Mouse (Mus musculus): ENCODE measurements around the gene Gcnt1. TPM values are rescaled to one million over a fixed set of nuclear protein-coding genes. Genes with fewer than 3 reads are reported as not detected.

Gene Gcnt1
- polyA plus RNA-seq, 1 experiment = 9.3 TPM

DNA sequence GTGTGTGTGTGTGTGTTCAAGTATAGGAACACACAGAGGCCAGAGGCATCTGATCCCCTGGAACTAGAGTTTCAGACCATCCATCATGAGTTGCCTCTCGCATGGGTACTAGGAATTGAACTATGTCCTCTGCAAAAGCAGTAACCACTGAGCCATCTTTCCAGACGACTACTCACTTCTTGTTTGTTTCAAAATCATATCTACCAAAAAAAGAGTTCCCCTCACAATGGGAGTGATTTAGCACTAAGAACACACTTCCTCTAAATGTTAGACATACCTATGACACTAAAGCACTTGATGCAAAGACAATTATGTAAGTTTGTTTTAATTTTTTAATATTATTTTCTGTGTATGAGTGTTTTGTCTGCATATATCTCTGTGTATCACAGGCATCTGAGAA, 24.8 kb downstream of the Gcnt1 start:
- H3K27ac ChIP-seq (ENCODE audit: insufficient read depth, low read length) = no peak overlapping the region
- 55% methylated on average over 2 of the region's 2 CpGs for WGBS
- H3K4me1 ChIP-seq (ENCODE audit: control insufficient read depth, insufficient read depth, insufficient read length) = peaks cover 13% of the 10 kb centered on the region
- H3K4me3 ChIP-seq (ENCODE audit: extremely low read depth, insufficient read depth, insufficient read length) = no peak overlapping the region
- H3K36me3 ChIP-seq (ENCODE audit: control insufficient read depth, insufficient read depth, low read length) = peaks cover 2% of the 10 kb centered on the region; the same call in 1 of the 2 replicates
- no peaks in the 10 kb centered on the region for H3K27me3 ChIP-seq (ENCODE audit: control insufficient read depth, insufficient read depth, low read length)
- no peak for DNase-seq (ENCODE audit: low read depth in 1 of 2, low spot score in 2 of 2)
- no peak for TF ChIP-seq CTCF (IDR thresholded peaks at IDR 0.05; ENCODE audit: extremely low read depth, insufficient read depth, insufficient read length, insufficient replicate concordance)

DNA sequence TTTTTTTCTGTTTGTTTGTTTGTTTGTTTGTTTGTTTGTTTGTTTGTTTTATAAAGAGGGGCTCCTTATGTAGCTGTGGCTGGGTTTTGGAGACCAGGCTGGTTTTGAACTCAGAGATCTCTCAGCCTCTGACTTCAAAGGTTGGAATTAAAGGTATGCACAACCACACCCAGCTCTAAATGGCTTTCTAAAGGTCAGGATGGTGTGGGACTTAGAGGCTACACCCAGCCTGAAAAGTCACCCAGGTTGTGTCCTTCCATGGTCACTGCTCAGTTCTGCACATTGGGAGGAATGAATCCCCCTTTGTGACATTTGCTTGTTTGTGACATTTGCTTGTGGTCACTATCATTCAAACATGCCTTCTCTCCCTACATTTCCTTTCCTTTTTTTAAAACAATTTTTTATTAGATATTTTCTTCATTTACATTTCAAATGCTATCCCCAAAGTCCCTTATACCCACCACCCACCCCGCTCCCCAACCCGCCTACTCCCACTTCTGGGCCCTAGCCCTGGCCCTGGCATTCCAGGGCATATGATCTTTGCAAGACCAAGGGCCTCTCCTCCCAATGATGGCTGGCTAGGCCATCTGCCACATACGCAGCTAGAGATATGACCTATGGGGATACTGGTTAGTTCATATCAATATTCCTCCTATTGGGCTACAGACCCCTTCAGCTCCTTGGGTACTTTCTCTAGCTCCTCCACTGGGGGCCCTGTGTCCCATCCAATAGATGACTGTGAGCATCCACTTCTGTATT, 25.7 kb downstream of the Gcnt1 start:
- Histone ChIP-seq H3K27ac (ENCODE audit: insufficient read depth, low read length) (no peak overlapping the region), H3K4me1 (ENCODE audit: control insufficient read depth, insufficient read depth, insufficient read length) (peaks cover 11% of the 10 kb centered on the region), H3K27me3 (ENCODE audit: control insufficient read depth, insufficient read depth, low read length) (no peaks in the 10 kb centered on the region), H3K4me3 (ENCODE audit: extremely low read depth, insufficient read depth, insufficient read length) (no peak overlapping the region), H3K36me3 (ENCODE audit: control insufficient read depth, insufficient read depth, low read length) (peaks cover 2% of the 10 kb centered on the region; the same call in 1 of the 2 replicates)
- TF ChIP-seq CTCF (IDR thresholded peaks at IDR 0.05; ENCODE audit: extremely low read depth, insufficient read depth, insufficient read length, insufficient replicate concordance) (no peak), POLR2A (IDR thresholded peaks at IDR 0.05; ENCODE audit: low read depth, low read length) (no peak)
- WGBS = 96% methylated on average over 3 of the region's 3 CpGs
- DNase-seq (ENCODE audit: low read depth in 1 of 2, low spot score in 2 of 2) = no peak

DNA sequence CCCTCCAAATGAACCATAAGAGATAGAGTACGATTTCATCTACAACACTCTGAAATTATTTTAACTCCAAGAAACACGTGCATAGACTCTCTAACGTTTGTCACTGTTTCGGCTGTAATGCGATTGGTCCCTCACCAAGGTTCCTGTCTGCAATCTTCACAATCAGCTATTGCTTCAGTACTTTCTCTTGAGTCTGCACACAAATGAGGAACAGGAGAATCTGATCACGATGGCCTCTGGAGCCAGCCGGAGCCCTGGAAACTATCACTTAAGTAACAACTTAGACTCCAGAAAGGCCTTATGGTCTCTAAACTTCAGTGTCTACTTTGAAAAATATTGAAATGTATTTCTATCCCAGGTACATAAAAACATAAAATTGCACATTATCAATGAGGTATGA, 27.8 kb downstream of the Gcnt1 start:
- Histone ChIP-seq H3K4me3 (ENCODE audit: extremely low read depth, insufficient read depth, insufficient read length) (no peak overlapping the region), H3K4me1 (ENCODE audit: control insufficient read depth, insufficient read depth, insufficient read length) (peaks cover 15% of the 10 kb centered on the region), H3K36me3 (ENCODE audit: control insufficient read depth, insufficient read depth, low read length) (no peaks in the 10 kb centered on the region), H3K27ac (ENCODE audit: insufficient read depth, low read length) (no peak overlapping the region), H3K27me3 (ENCODE audit: control insufficient read depth, insufficient read depth, low read length) (no peaks in the 10 kb centered on the region)
- DNase-seq (ENCODE audit: low read depth in 1 of 2, low spot score in 2 of 2) = no peak
- no peak for TF ChIP-seq POLR2A (IDR thresholded peaks at IDR 0.05; ENCODE audit: low read depth, low read length)
- no peak for TF ChIP-seq CTCF (IDR thresholded peaks at IDR 0.05; ENCODE audit: extremely low read depth, insufficient read depth, insufficient read length, insufficient replicate concordance)
- WGBS = 68% methylated on average over 7 of the region's 7 CpGs

DNA sequence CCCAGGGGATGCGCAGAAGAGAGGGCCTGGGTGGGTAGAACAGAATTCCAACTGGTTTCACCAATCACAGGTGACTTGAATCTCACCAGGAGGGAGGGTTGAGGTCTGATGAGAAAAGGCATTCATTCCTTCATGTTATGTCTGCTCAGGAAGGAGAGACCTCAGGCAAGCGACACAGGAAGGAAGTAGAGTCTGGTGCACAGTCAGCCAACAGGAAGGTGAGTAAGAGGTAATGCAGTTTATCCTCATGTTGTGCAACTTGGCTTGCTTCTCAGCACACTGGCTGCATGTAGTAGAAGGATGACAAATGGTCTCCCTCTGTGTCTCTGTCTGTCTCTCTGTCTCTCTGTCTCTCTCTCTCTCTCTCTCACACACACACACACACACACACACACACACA, 33.1 kb downstream of the Gcnt1 start:
- Histone ChIP-seq H3K36me3 (ENCODE audit: control insufficient read depth, insufficient read depth, low read length) (peaks cover 5% of the 10 kb centered on the region), H3K4me1 (ENCODE audit: control insufficient read depth, insufficient read depth, insufficient read length) (peaks cover 25% of the 10 kb centered on the region), H3K27ac (ENCODE audit: insufficient read depth, low read length) (no peak overlapping the region), H3K4me3 (ENCODE audit: extremely low read depth, insufficient read depth, insufficient read length) (no peak overlapping the region), H3K27me3 (ENCODE audit: control insufficient read depth, insufficient read depth, low read length) (no peaks in the 10 kb centered on the region)
- 50% methylated on average over 2 of the region's 2 CpGs for WGBS
- TF ChIP-seq POLR2A (IDR thresholded peaks at IDR 0.05; ENCODE audit: low read depth, low read length) (no peak), CTCF (IDR thresholded peaks at IDR 0.05; ENCODE audit: extremely low read depth, insufficient read depth, insufficient read length, insufficient replicate concordance) (no peak)
- peak in 1 of 2 experiments; percentile 28 for DNase-seq (ENCODE audit: low read depth in 1 of 2, low spot score in 2 of 2)

DNA sequence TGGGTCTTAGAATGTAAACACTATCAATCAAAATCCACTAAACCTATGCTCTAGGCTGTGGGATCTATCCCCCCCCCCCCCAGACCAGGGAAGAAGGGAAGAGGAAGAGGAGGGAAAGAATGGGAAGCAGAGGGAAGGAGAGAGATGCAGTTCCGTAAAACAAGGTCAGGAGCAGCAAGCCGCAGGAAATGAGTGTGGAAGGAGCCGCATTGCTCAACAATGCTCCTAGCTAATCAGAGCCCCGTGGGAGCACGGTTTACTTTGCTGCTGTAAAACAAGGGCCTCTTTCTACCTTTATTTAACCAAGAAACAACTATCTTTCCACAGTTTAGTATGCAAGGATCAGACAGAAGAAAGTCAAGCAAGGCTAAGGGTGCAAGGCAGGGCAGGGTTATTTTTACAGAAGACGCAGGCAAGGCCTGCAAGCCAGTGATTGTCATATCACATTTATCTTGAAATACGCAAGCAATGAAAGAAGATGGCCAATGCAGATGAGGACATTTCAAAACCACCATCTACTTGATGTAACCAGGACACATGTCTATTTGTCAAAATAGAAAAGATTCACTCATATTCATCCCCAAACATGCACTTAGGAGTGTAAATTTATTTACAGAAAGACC, 35.5 kb downstream of the Gcnt1 start:
- H3K36me3 ChIP-seq (ENCODE audit: control insufficient read depth, insufficient read depth, low read length) = peaks cover 13% of the 10 kb centered on the region
- no peak overlapping the region for H3K27ac ChIP-seq (ENCODE audit: insufficient read depth, low read length)
- H3K27me3 ChIP-seq (ENCODE audit: control insufficient read depth, insufficient read depth, low read length) = no peaks in the 10 kb centered on the region
- 55% methylated on average over 7 of the region's 7 CpGs for WGBS
- no peak for DNase-seq (ENCODE audit: low read depth in 1 of 2, low spot score in 2 of 2)
- H3K4me3 ChIP-seq (ENCODE audit: extremely low read depth, insufficient read depth, insufficient read length) = no peak overlapping the region
- peaks cover 25% of the 10 kb centered on the region for H3K4me1 ChIP-seq (ENCODE audit: control insufficient read depth, insufficient read depth, insufficient read length)
- TF ChIP-seq CTCF (IDR thresholded peaks at IDR 0.05; ENCODE audit: extremely low read depth, insufficient read depth, insufficient read length, insufficient replicate concordance) = no peak
- TF ChIP-seq POLR2A (IDR thresholded peaks at IDR 0.05; ENCODE audit: low read depth, low read length) = no peak

DNA sequence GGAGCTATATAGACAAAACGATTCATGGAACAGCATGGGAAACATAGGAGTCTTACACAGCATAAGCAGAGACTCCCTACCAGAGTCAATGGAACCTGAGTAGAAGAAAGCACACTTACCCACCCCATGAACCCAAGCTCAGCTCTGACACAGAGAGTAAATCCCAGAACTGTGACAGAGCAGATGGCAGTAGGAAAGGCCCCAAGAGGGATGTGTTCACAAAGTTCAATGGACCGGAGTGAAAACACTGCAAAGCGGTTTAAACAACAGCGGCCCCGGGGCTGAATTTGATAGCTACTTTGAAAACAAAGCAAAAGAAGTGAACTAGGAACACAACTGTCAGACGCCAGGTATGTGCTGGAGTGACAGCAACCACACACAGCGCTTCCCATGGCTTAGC, 36.0 kb downstream of the Gcnt1 start:
- TF ChIP-seq CTCF (IDR thresholded peaks at IDR 0.05; ENCODE audit: extremely low read depth, insufficient read depth, insufficient read length, insufficient replicate concordance) (no peak), POLR2A (IDR thresholded peaks at IDR 0.05; ENCODE audit: low read depth, low read length) (no peak)
- Histone ChIP-seq H3K4me3 (ENCODE audit: extremely low read depth, insufficient read depth, insufficient read length) (no peak overlapping the region), H3K27me3 (ENCODE audit: control insufficient read depth, insufficient read depth, low read length) (no peaks in the 10 kb centered on the region), H3K36me3 (ENCODE audit: control insufficient read depth, insufficient read depth, low read length) (peaks cover 13% of the 10 kb centered on the region), H3K4me1 (ENCODE audit: control insufficient read depth, insufficient read depth, insufficient read length) (peaks cover 22% of the 10 kb centered on the region), H3K27ac (ENCODE audit: insufficient read depth, low read length) (no peak overlapping the region)
- no peak for DNase-seq (ENCODE audit: low read depth in 1 of 2, low spot score in 2 of 2)
- 67% methylated on average over 7 of the region's 7 CpGs for WGBS
